Mouse (Mus musculus) kidney, adult 18-20 months (tissue): ENCODE measurements around the gene Gatad2b.
"Not testable (repeated sequence)": the region's sequence is repeated elsewhere in the genome, so short reads cannot be mapped to it uniquely, and the experiment has no call there.

Experiments used
- DNase-seq: peaks from one replicate; pipeline ENCODE4 v3.0.0; 2021

Gatad2b gene

GRCm38 (mm10) chr3:90292345-90293275, at the start of gene Gatad2b:
Gatad2b (plus strand) TSS chr3:90293178.
- peak; percentile 98 for DNase-seq

- DNase-seq: no peak
Measured at GRCm38 (mm10) chr3:90245406-90245805, 47.6 kb upstream of the Gatad2b start.

GRCm38 (mm10) chr3:90247630-90247959, 45.4 kb upstream of the Gatad2b start:
- DNase-seq: no peak

GRCm38 (mm10) chr3:90247960-90248745, 44.8 kb upstream of the Gatad2b start, which contains the start of gene Slc39a1:
Slc39a1 (plus strand) TSS chr3:90248172.
- peak; percentile 94 for DNase-seq

GRCm38 (mm10) chr3:90248746-90249100, 44.3 kb upstream of the Gatad2b start:
- no peak for DNase-seq

- no peak for DNase-seq
Measured at GRCm38 (mm10) chr3:90250791-90251190, 42.2 kb upstream of the Gatad2b start.

- DNase-seq: not testable (repeated sequence)
Measured at GRCm38 (mm10) chr3:90251731-90252226, 41.2 kb upstream of the Gatad2b start.

GRCm38 (mm10) chr3:90252659-90253058, 40.3 kb upstream of the Gatad2b start:
- not testable (repeated sequence) for DNase-seq

- not testable (repeated sequence) for DNase-seq
Measured at GRCm38 (mm10) chr3:90253174-90253573, 39.8 kb upstream of the Gatad2b start.

GRCm38 (mm10) chr3:90253653-90254418, 39.1 kb upstream of the Gatad2b start, which contains the start of gene Crtc2:
Crtc2 (plus strand) TSS chr3:90254163.
- peak; percentile 94 for DNase-seq

GRCm38 (mm10) chr3:90254419-90255193, 38.4 kb upstream of the Gatad2b start:
- DNase-seq: no peak

- no peak for DNase-seq
Measured at GRCm38 (mm10) chr3:90255194-90255565, 37.8 kb upstream of the Gatad2b start.

- DNase-seq: no peak
Measured at GRCm38 (mm10) chr3:90255784-90256353, 37.1 kb upstream of the Gatad2b start.

- peak; percentile 67 for DNase-seq
Measured at GRCm38 (mm10) chr3:90256731-90257530, 36.0 kb upstream of the Gatad2b start.

GRCm38 (mm10) chr3:90258521-90258920, 34.5 kb upstream of the Gatad2b start:
- peak; percentile 35 for DNase-seq

- DNase-seq: no peak
Measured at GRCm38 (mm10) chr3:90263121-90263771, 29.7 kb upstream of the Gatad2b start.

GRCm38 (mm10) chr3:90264687-90265033, 28.3 kb upstream of the Gatad2b start:
- no peak for DNase-seq

GRCm38 (mm10) chr3:90265034-90265931, 27.7 kb upstream of the Gatad2b start, which contains the start of gene Dennd4b:
Dennd4b (plus strand) TSS chr3:90265185.
- peak; percentile 93 for DNase-seq
